Mouse (Mus musculus) urinary bladder, postnatal 0 days (tissue): ENCODE results near the gene Rarres1. TPM values are rescaled to one million over a fixed set of nuclear protein-coding genes. Genes with fewer than 3 reads are reported as not detected.

ENCODE experiments used
- polyA plus RNA-seq: library from polyadenylated mRNA; unstranded; fragments of >200 nt; fragmentation: Nextera tagmentation; extraction: Ambion mirVana; gene quantifications from 2 replicates; pipeline ENCODE4 v1.2.1, GENCODE M21; 2015

Gene Rarres1
- polyA plus RNA-seq: 4.5 and 5.5 TPM in 2 replicates

GRCm38 (mm10) chr3:67515274-67515801, at the start of gene Rarres1:
Gene Rarres1 (minus strand): TSS chr3:67515523.

GRCm38 (mm10) chr3:67463450-67464372, 51.6 kb downstream of the Rarres1 start, which contains the start of gene Lxn:
Gene Lxn (minus strand): TSS chr3:67463926.

GRCm38 (mm10) chr3:67429999-67430380, 85.3 kb downstream of the Rarres1 start, which contains the start of gene Gfm1:
Gene Gfm1 (plus strand): TSS chr3:67430096.

Other genes starting within 250 kb of the Rarres1 start
- 3.3 and 6.2 TPM in 2 replicates for gene Mlf1, start 141.4 kb downstream of the Rarres1 start, polyA plus RNA-seq
- gene Gm17402, start 140.4 kb downstream of the Rarres1 start, polyA plus RNA-seq: not detected in 2 replicates
- 26.0 and 29.8 TPM in 2 replicates for gene Gfm1, start 85.4 kb downstream of the Rarres1 start, polyA plus RNA-seq
- gene Lxn, start 51.6 kb downstream of the Rarres1 start, polyA plus RNA-seq: 60.4 and 61.9 TPM in 2 replicates
- gene Mfsd1, start 67.2 kb upstream of the Rarres1 start, polyA plus RNA-seq: 33.1 and 35.2 TPM in 2 replicates